Mouse (Mus musculus) inflammation-experienced regulatory T-cells (primary cell): ENCODE measurements around the gene Gm6871. TPM values are rescaled to one million over a fixed set of nuclear protein-coding genes. Genes with fewer than 3 reads are reported as not detected.

ENCODE experiments used
- polyA plus RNA-seq, 2 experiments: library from polyadenylated mRNA; unstranded; fragments of 100-300 nt; shearing (Covaris generic); gene quantifications; one replicate each; pipeline ENCODE4 v1.2.1; 2017

Gene Gm6871
- polyA plus RNA-seq = under 1 TPM in 1 of 2 experiments, not detected in 1; 0.13 TPM

GRCm38 (mm10) chr7:41573562-41573961, at the start of gene Gm6871:
TSS of gene Gm6871 (minus strand) at chr7:41573662.

DNA sequence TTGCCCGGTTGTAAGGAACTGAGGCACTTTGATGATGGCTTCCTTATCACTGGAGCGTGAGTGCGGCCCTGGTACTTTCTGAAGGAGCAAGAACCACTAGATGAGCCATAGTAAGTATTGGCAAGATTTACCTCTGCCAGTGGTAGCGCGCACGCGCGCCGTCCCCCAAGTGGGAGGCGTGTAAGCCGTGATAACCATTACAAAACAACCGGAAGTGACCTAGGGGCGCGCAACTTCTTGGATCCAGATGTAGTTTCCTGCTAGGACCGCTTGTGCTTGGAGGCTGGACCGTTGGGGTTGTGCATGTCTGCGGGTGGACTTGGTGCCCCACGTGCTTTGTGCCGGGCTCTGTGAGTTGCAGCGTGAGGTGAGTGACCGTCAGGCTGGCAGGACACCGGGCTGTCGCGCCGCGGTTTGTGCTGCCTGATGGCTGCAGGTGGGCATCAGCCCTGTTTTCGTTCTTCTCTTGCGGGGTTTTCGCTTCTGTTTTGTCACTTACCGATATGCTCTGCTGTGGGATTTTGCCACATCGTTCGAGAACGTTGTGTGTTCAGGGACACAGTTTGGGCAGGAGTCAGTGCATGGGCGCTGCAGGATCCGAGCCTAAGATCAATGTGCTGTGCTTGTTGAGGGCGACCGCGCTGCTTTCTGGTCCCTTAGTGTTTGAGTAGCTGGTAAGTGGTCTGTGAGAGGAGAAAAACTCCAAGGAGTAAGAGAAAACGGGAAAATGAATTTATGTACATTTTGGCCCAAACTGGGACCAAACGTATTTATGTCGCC, 25.8 kb upstream of the Gm6871 start, which contains the start of gene 2610021A01Rik:
TSS of gene 2610021A01Rik (plus strand) at position 197 of the 780 bp plus-strand sequence.

GRCm38 (mm10) chr7:41499389-41500049, 73.9 kb downstream of the Gm6871 start, which contains the start of the genes Gm20449 and AW146154:
TSS of gene Gm20449 (minus strand) at chr7:41499417.
TSS of gene AW146154 (minus strand) at chr7:41499890.

Other genes starting within 250 kb of the Gm6871 start
- gene AI987944, start 180.3 kb downstream of the Gm6871 start, polyA plus RNA-seq = 10 to 100 TPM; 34.8 to 35.4 TPM
- gene Vmn2r57, start 125.0 kb downstream of the Gm6871 start, polyA plus RNA-seq = under 1 TPM; 0.04 to 0.21 TPM
- under 1 TPM in 1 of 2 experiments, not detected in 1; 0.10 TPM for gene Gm20449, start 74.2 kb downstream of the Gm6871 start, polyA plus RNA-seq
- gene AW146154, start 73.8 kb downstream of the Gm6871 start, polyA plus RNA-seq = 10 to 100 TPM; 11.0 to 16.2 TPM
- 10 to 100 TPM; 16.0 to 25.0 TPM for gene 2610021A01Rik, start 25.6 kb upstream of the Gm6871 start, polyA plus RNA-seq
- gene Zfp788, start 59.5 kb upstream of the Gm6871 start, polyA plus RNA-seq = 10 to 100 TPM; 12.4 to 13.3 TPM